ENCODE assay signal across 11 mouse cellular contexts in genomic region chr17:48936445-48937141, GRCm38 (mm10). TPM values are rescaled to one million over a fixed set of nuclear protein-coding genes. Genes with fewer than 3 reads are reported as not detected.
DNase-seq lines count a peak whose midpoint lies in the region; ATAC-seq lines count a peak whose summit lies in the region.
"Had no signal": no experiment of that assay in that cellular context is flagged by ENCODE, and none has a peak within 500 bp of the region (broad histone marks: within the 10 kb centered on the region; RNA-seq: fewer than 3 reads in every experiment).

No protein-coding gene starts in this region.

- no peaks in the 10 kb centered on the region for H3K27me3 ChIP-seq in forebrain, embryonic 14.5 days (replicated peaks; ENCODE audit: control insufficient read depth, insufficient read depth, low read length)
- H3K27me3 ChIP-seq in forebrain, embryonic 12.5 days = peaks cover 24% of the 10 kb centered on the region

- H3K4me3 ChIP-seq in forebrain, embryonic 14.5 days (ENCODE audit: low read depth, low read length) = no peak overlapping the region
- no peak overlapping the region for H3K4me3 ChIP-seq in forebrain, embryonic 12.5 days (replicated peaks)
- H3K4me3 ChIP-seq: megakaryocyte, embryonic 14.5 days had no signal

- ATAC-seq in forebrain, embryonic 14.5 days = no peak
- no peak for ATAC-seq in forebrain, embryonic 12.5 days (ENCODE audit: low FRiP score)
- no peak for ATAC-seq in CD4-positive, CD25-positive, alpha-beta regulatory T cell, adult 4 months

- H3K9me3 ChIP-seq in forebrain, embryonic 14.5 days (replicated peaks; ENCODE audit: control insufficient read depth, low read length) = no peaks in the 10 kb centered on the region
- H3K9me3 ChIP-seq in forebrain, embryonic 12.5 days = no peaks in the 10 kb centered on the region

- H3K27ac ChIP-seq in forebrain, embryonic 14.5 days (ENCODE audit: low read depth, low read length) = no peak overlapping the region
- no peak overlapping the region for H3K27ac ChIP-seq in forebrain, embryonic 12.5 days

- H3K4me2 ChIP-seq in forebrain, embryonic 14.5 days (ENCODE audit: low read length) = no peak overlapping the region
- no peak overlapping the region for H3K4me2 ChIP-seq in forebrain, embryonic 12.5 days
- H3K4me2 ChIP-seq: heart, embryonic 11.5 days had no signal

- WGBS in forebrain, embryonic 14.5 days = 56% methylated on average over 5 of the region's 5 CpGs
- WGBS in forebrain, embryonic 12.5 days = 43% methylated on average over 5 of the region's 5 CpGs

- H3K4me1 ChIP-seq in forebrain, embryonic 14.5 days (ENCODE audit: control insufficient read depth, insufficient read depth, low read length) = 0 out of 2 replicates have a peak, but pooled peaks cover 4% of the 10 kb centered on the region
- H3K4me1 ChIP-seq in forebrain, embryonic 12.5 days = peaks cover 18% of the 10 kb centered on the region

- H3K9ac ChIP-seq in forebrain, embryonic 14.5 days (ENCODE audit: low read length) = no peak overlapping the region
- H3K9ac ChIP-seq in forebrain, embryonic 12.5 days = no peak overlapping the region

- H3K36me3 ChIP-seq in forebrain, embryonic 14.5 days (ENCODE audit: control insufficient read depth, insufficient read depth, low read length) = no peaks in the 10 kb centered on the region
- H3K36me3 ChIP-seq in forebrain, embryonic 12.5 days (replicated peaks) = no peaks in the 10 kb centered on the region

- peak; percentile 46 for DNase-seq in forebrain, embryonic 14.5 days (ENCODE audit: low spot score)
- DNase-seq in layer of hippocampus, adult 9-11 months = peak; percentile 47
- no peak for DNase-seq in layer of hippocampus, adult 9-10 months (ENCODE audit: low spot score)
- peak; percentile 44 to 47 for DNase-seq in right cerebral cortex, postnatal 10 days (ENCODE audit: low spot score in 2 of 2)
- DNase-seq in right cerebral cortex, postnatal 14 days = no peak
- DNase-seq in testis, postnatal 14 days (ENCODE audit: low spot score) = no peak
- DNase-seq: kidney, adult 8-10 months had no signal

RNA-seq across cellular contexts. Expression of gene Lrfn2, which starts 4.4 kb away (rescaled TPM):
- 3.5 and 5.2 TPM in 2 replicates for polyA plus RNA-seq in forebrain, embryonic 14.5 days (2014; fragmentation: Nextera tagmentation; extraction: Ambion mirVana)
- polyA plus RNA-seq in forebrain, embryonic 12.5 days (2016; fragmentation: Nextera tagmentation; extraction: Ambion mirVana) = 1.8 and 2.2 TPM in 2 replicates
- not detected for polyA plus RNA-seq in CD4-positive, CD25-positive, alpha-beta regulatory T cell, adult 4 months (2017; shearing (Covaris generic))
- polyA plus RNA-seq: heart, embryonic 11.5 days had no signal

Comparison
In these comparisons a context has a peak if more than half of its experiments do, and no peak if none do; other contexts are left out.
1. DNase-seq: peak in forebrain, embryonic 14.5 days (single experiment), layer of hippocampus, adult 9-11 months (single experiment) and right cerebral cortex, postnatal 10 days (2 of 2); none in layer of hippocampus, adult 9-10 months (single experiment), right cerebral cortex, postnatal 14 days (single experiment) and testis, postnatal 14 days (single experiment).